Mouse (Mus musculus): ENCODE measurements around the gene Smim7. TPM values are rescaled to one million over a fixed set of nuclear protein-coding genes. Genes with fewer than 3 reads are reported as not detected.
A peak's percentile ranks its signal among the peaks of the same experiment; 100 is the strongest.

Gene Smim7
- polyA plus RNA-seq, 1 experiment from 2014 or later = 118 TPM

- Histone ChIP-seq H3K36me3 (ENCODE audit: control insufficient read depth, insufficient read depth, low read length) (peaks cover 3% of the 10 kb centered on the region; the same call in 1 of the 2 replicates), H3K4me3 (ENCODE audit: low read depth, low read length) (peak overlapping the region; percentile 63), H3K27me3 (ENCODE audit: control insufficient read depth, insufficient read depth, low read length) (no peaks in the 10 kb centered on the region), H3K4me1 (replicated peaks; ENCODE audit: control insufficient read depth, insufficient read depth) (peaks cover 6% of the 10 kb centered on the region; the same call in 1 of the 2 replicates), H3K4me2 (replicated peaks; ENCODE audit: low read depth) (peak overlapping the region; percentile 86), H3K27ac (replicated peaks) (peak overlapping the region; percentile 97), H3K9ac (ENCODE audit: low read length) (peak overlapping the region; percentile 72), H3K9me3 (ENCODE audit: control insufficient read depth, low read length) (no peaks in the 10 kb centered on the region)
- no peak for ATAC-seq (ENCODE audit: low FRiP score, low TSS enrichment)
- TF ChIP-seq EP300 (optimal IDR thresholded peaks at IDR 0.05) = no peak
- no peak for DNase-seq (ENCODE audit: low spot score)
- WGBS = 7% methylated on average over 10 of the region's 10 CpGs
Measured at GRCm38 (mm10) chr8:72572507-72572906, 1.6 kb upstream of the Smim7 start.

- peaks cover 6% of the 10 kb centered on the region; the same call in 1 of the 2 replicates for H3K4me1 ChIP-seq (replicated peaks; ENCODE audit: control insufficient read depth, insufficient read depth)
- peak within 1 kb of the TSS; percentile 63 for H3K4me3 ChIP-seq (ENCODE audit: low read depth, low read length)
- DNase-seq (ENCODE audit: low spot score) (peak; percentile 80), ATAC-seq (ENCODE audit: low FRiP score, low TSS enrichment) (peak; percentile 27; the same call in 1 of the 2 replicates)
- WGBS = under 1% methylated on average over 43 of the region's 45 CpGs
- no peaks in the 10 kb centered on the region for H3K27me3 ChIP-seq (ENCODE audit: control insufficient read depth, insufficient read depth, low read length)
- TF ChIP-seq CTCF (IDR thresholded peaks at IDR 0.05; ENCODE audit: low read depth) (no peak), EP300 (optimal IDR thresholded peaks at IDR 0.05) (no peak)
- no peaks in the 10 kb centered on the region for H3K9me3 ChIP-seq (ENCODE audit: control insufficient read depth, low read length)
- H3K4me2 ChIP-seq (replicated peaks; ENCODE audit: low read depth) = peak within 1 kb of the TSS; percentile 86
- peak within 1 kb of the TSS; percentile 72 for H3K9ac ChIP-seq (ENCODE audit: low read length)
- peak within 1 kb of the TSS; percentile 97 for H3K27ac ChIP-seq (replicated peaks)
- H3K36me3 ChIP-seq (ENCODE audit: control insufficient read depth, insufficient read depth, low read length) = peaks cover 7% of the 10 kb centered on the region; the same call in 1 of the 2 replicates
Measured at GRCm38 (mm10) chr8:72571611-72572473, 954 bp upstream of the Smim7 start, which contains the start of gene Tmem38a. Gene Tmem38a (plus strand): TSS chr8:72572055.

- no peaks in the 10 kb centered on the region for H3K4me1 ChIP-seq (replicated peaks; ENCODE audit: control insufficient read depth, insufficient read depth)
- DNase-seq (ENCODE audit: low spot score) (no peak), ATAC-seq (ENCODE audit: low FRiP score, low TSS enrichment) (no peak)
- H3K4me2 ChIP-seq (replicated peaks; ENCODE audit: low read depth) = no peak overlapping the region
- H3K9me3 ChIP-seq (ENCODE audit: control insufficient read depth, low read length) = no peaks in the 10 kb centered on the region
- TF ChIP-seq CTCF (IDR thresholded peaks at IDR 0.05; ENCODE audit: low read depth) = no peak
- TF ChIP-seq EP300 (optimal IDR thresholded peaks at IDR 0.05) = no peak
- H3K27me3 ChIP-seq (ENCODE audit: control insufficient read depth, insufficient read depth, low read length) = no peaks in the 10 kb centered on the region
- H3K27ac ChIP-seq (replicated peaks) = no peak overlapping the region
- 83% methylated on average over 2 of the region's 2 CpGs for WGBS
- no peak overlapping the region for H3K9ac ChIP-seq (ENCODE audit: low read length)
- no peak overlapping the region for H3K4me3 ChIP-seq (ENCODE audit: low read depth, low read length)
- peaks cover 23% of the 10 kb centered on the region for H3K36me3 ChIP-seq (ENCODE audit: control insufficient read depth, insufficient read depth, low read length)
Measured at GRCm38 (mm10) chr8:72565970-72566369, 4.9 kb downstream of the Smim7 start.

GRCm38 (mm10) chr8:72561111-72561689, 9.7 kb downstream of the Smim7 start:
- H3K36me3 ChIP-seq (ENCODE audit: control insufficient read depth, insufficient read depth, low read length) = peaks cover 10% of the 10 kb centered on the region
- no peaks in the 10 kb centered on the region for H3K4me1 ChIP-seq (replicated peaks; ENCODE audit: control insufficient read depth, insufficient read depth)
- 86% methylated on average over 1 of the region's 1 CpGs for WGBS
- no peak overlapping the region for H3K4me2 ChIP-seq (replicated peaks; ENCODE audit: low read depth)
- DNase-seq (ENCODE audit: low spot score) (no peak), ATAC-seq (ENCODE audit: low FRiP score, low TSS enrichment) (no peak)
- H3K9ac ChIP-seq (ENCODE audit: low read length) = no peak overlapping the region
- H3K27ac ChIP-seq (replicated peaks) = no peak overlapping the region
- TF ChIP-seq CTCF (IDR thresholded peaks at IDR 0.05; ENCODE audit: low read depth) (no peak), EP300 (optimal IDR thresholded peaks at IDR 0.05) (no peak)
- H3K4me3 ChIP-seq (ENCODE audit: low read depth, low read length) = no peak overlapping the region
- no peaks in the 10 kb centered on the region for H3K27me3 ChIP-seq (ENCODE audit: control insufficient read depth, insufficient read depth, low read length)
- no peaks in the 10 kb centered on the region for H3K9me3 ChIP-seq (ENCODE audit: control insufficient read depth, low read length)

- Histone ChIP-seq H3K27me3 (ENCODE audit: control insufficient read depth, insufficient read depth, low read length) (no peaks in the 10 kb centered on the region), H3K9me3 (ENCODE audit: control insufficient read depth, low read length) (no peaks in the 10 kb centered on the region), H3K4me2 (replicated peaks; ENCODE audit: low read depth) (no peak overlapping the region), H3K4me3 (ENCODE audit: low read depth, low read length) (no peak overlapping the region), H3K27ac (replicated peaks) (no peak overlapping the region), H3K9ac (ENCODE audit: low read length) (no peak overlapping the region), H3K36me3 (ENCODE audit: control insufficient read depth, insufficient read depth, low read length) (no peaks in the 10 kb centered on the region; the same call in 1 of the 2 replicates), H3K4me1 (replicated peaks; ENCODE audit: control insufficient read depth, insufficient read depth) (no peaks in the 10 kb centered on the region)
- WGBS = 48% methylated on average over 4 of the region's 4 CpGs
- TF ChIP-seq CTCF (IDR thresholded peaks at IDR 0.05; ENCODE audit: low read depth) = no peak
- no peak for TF ChIP-seq EP300 (optimal IDR thresholded peaks at IDR 0.05)
- DNase-seq (ENCODE audit: low spot score) = no peak
- no peak for ATAC-seq (ENCODE audit: low FRiP score, low TSS enrichment)
Measured at GRCm38 (mm10) chr8:72555770-72556169, 15.1 kb downstream of the Smim7 start.
